ENCODE assay signal across 7 mouse cellular contexts in genomic region chr5:115799016-115799894, GRCm38 (mm10). TPM values are rescaled to one million over a fixed set of nuclear protein-coding genes. Genes with fewer than 3 reads are reported as not detected.
DNase-seq lines count a peak whose midpoint lies in the region; ATAC-seq and TF ChIP-seq lines count a peak whose summit lies in the region.

No protein-coding gene starts in this region.

- H3K27me3 ChIP-seq in heart, embryonic 15.5 days = no peaks in the 10 kb centered on the region

- H3K4me1 ChIP-seq in heart, embryonic 15.5 days (replicated peaks) = no peaks in the 10 kb centered on the region; the same call in 1 of the 2 replicates

- no peak for ATAC-seq in heart, embryonic 15.5 days (replicated peaks; ENCODE audit: insufficient number of reproducible peaks, insufficient read depth, low FRiP score, low read depth)

- H3K9me3 ChIP-seq in heart, embryonic 15.5 days (replicated peaks) = no peaks in the 10 kb centered on the region

- H3K4me2 ChIP-seq in heart, embryonic 15.5 days = peak overlapping the region; percentile 51

- H3K79me2 ChIP-seq in macrophage (ENCODE audit: inconsistent target) = no peaks in the 10 kb centered on the region

- WGBS in heart, embryonic 15.5 days = 49% methylated on average over 15 of the region's 15 CpGs
- 5% methylated on average over 13 of the region's 15 CpGs for WGBS in macrophage (ENCODE audit: missing documents)

- H3K4me3 ChIP-seq in layer of hippocampus, adult 2 months = peak overlapping the region; percentile 41
- H3K4me3 ChIP-seq in heart, embryonic 15.5 days = peak overlapping the region; percentile 21
- H3K4me3 ChIP-seq in macrophage (ENCODE audit: inconsistent target) = peak overlapping the region; percentile 50

- no peak overlapping the region for H3K9ac ChIP-seq in heart, embryonic 15.5 days

- no peaks in the 10 kb centered on the region for H3K36me3 ChIP-seq in heart, embryonic 15.5 days
- H3K36me3 ChIP-seq in macrophage (ENCODE audit: inconsistent target) = no peaks in the 10 kb centered on the region

- TF ChIP-seq CTCF in layer of hippocampus, adult 2 months (conservative IDR thresholded peaks at IDR 0.05) = no peak

- no peak for DNase-seq in layer of hippocampus, adult 2 months (ENCODE audit: low spot score in 2 of 2)
- no peak for DNase-seq in layer of hippocampus, postnatal 10 days (ENCODE audit: low spot score in 2 of 2)
- DNase-seq in adrenal gland, postnatal 10 days = peak; percentile 44
- no peak for DNase-seq in spleen, postnatal 36 days (ENCODE audit: low spot score in 2 of 2)
- no peak for DNase-seq in embryo, embryonic 9.5 days (ENCODE audit: extremely low spot score)

- no peak overlapping the region for H3K27ac ChIP-seq in layer of hippocampus, adult 2 months
- H3K27ac ChIP-seq in heart, embryonic 15.5 days = no peak overlapping the region
- H3K27ac ChIP-seq in macrophage = no peak overlapping the region

RNA-seq across cellular contexts. Expression of gene Cit, which starts 45.8 kb away (rescaled TPM):
- total RNA-seq in layer of hippocampus, adult 2 months (2021) = 10 to 100 TPM; 57.2 to 60.5 TPM
- total RNA-seq in layer of hippocampus, postnatal 10 days (2021) = 10 to 100 TPM; 42.8 to 52.6 TPM
- total RNA-seq in adrenal gland, postnatal 10 days (2021) = 10 to 100 TPM in 1 of 2 experiments, 1 to 10 TPM in 1; 6.6 to 13.7 TPM
- 19.9 and 20.9 TPM in 2 replicates for polyA plus RNA-seq in heart, embryonic 15.5 days (2015; fragmentation: Nextera tagmentation; extraction: Ambion mirVana)
- 10 to 100 TPM in 22 of 26 experiments, 1 to 10 TPM in 4; 5.9 to 75.0 (median 20.0) TPM for total RNA-seq in macrophage (2018; cell fraction: chromatin; rRNA removed)
- total RNA-seq in macrophage (2018; cell fraction: cytosol; rRNA removed) = 1 to 10 TPM in 21 of 26 experiments, under 1 TPM in 5; 0.56 to 5.0 (median 2.0) TPM
- 10 to 100 TPM in 7 of 26 experiments, 1 to 10 TPM in 19; 2.8 to 54.2 (median 6.9) TPM for total RNA-seq in macrophage (2018; cell fraction: nucleus; rRNA removed)
- 0.46 to 2.4 TPM (median 1.9 TPM) in 3 replicates for polyA plus RNA-seq in macrophage (2018)
